Mouse (Mus musculus) hindbrain, embryonic 11.5 days (tissue): ENCODE results near the gene Senp7. TPM values are rescaled to one million over a fixed set of nuclear protein-coding genes. Genes with fewer than 3 reads are reported as not detected.
"Not testable (repeated sequence)": the region's sequence is repeated elsewhere in the genome, so short reads cannot be mapped to it uniquely, and the experiment has no call there.

Source experiments
- ATAC-seq: fragments of 200-750 bp; cut with Nextera tagmentation; 2 replicates; pipeline ENCODE4 v1.8.0; 2017; ENCODE audit warnings: mild to moderate bottlenecking, moderate TSS enrichment, moderate library complexity; ENCODE audit not compliant: low FRiP score
- DNase-seq: peaks from one replicate; pipeline ENCODE4 v3.0.0-alpha.2; 2015; ENCODE audit warnings: low spot score
- H3K27ac ChIP-seq: fragments of 300-500 bp; sonication (generic); 2 replicates; pipeline ENCODE4 v1.5.1; 2014; ENCODE audit warnings: mild to moderate bottlenecking, low read depth, low read length
- H3K27me3 ChIP-seq: fragments of 300-500 bp; sonication (generic); 2 replicates; pipeline ENCODE4 v1.6.1; 2014; ENCODE audit warnings: mild to moderate bottlenecking, low read length, moderate library complexity, mixed read lengths; ENCODE audit not compliant: control insufficient read depth, insufficient read depth
- H3K36me3 ChIP-seq: fragments of 300-500 bp; sonication (generic); 2 replicates; pipeline ENCODE4 v1.6.1; 2014; ENCODE audit warnings: mild to moderate bottlenecking, low read length, moderate library complexity, mixed read lengths; ENCODE audit not compliant: control insufficient read depth, insufficient read depth
- H3K4me1 ChIP-seq: fragments of 300-500 bp; sonication (generic); replicated peaks from 2 replicates; pipeline ENCODE4 v1.6.1; 2014; ENCODE audit warnings: low read length, mixed read lengths; ENCODE audit not compliant: control insufficient read depth, insufficient read depth
- H3K4me2 ChIP-seq: fragments of 300-500 bp; sonication (generic); replicated peaks from 2 replicates; pipeline ENCODE4 v1.6.1; 2014; ENCODE audit warnings: mild to moderate bottlenecking, low read depth, low read length
- H3K4me3 ChIP-seq: fragments of 300-500 bp; sonication (generic); 2 replicates; pipeline ENCODE4 v1.5.1; 2014; ENCODE audit warnings: low read depth, low read length
- H3K9ac ChIP-seq: fragments of 300-500 bp; sonication (generic); 2 replicates; pipeline ENCODE4 v1.6.1; 2014; ENCODE audit warnings: low read depth, low read length
- H3K9me3 ChIP-seq: fragments of 300-500 bp; sonication (generic); 2 replicates; pipeline ENCODE4 v1.6.1; 2016; ENCODE audit warnings: low read length; ENCODE audit not compliant: control insufficient read depth
- WGBS: fragments of 180-500 bp; shearing (Covaris S2); extraction: QIAGEN DNeasy Blood & Tissue Kit; methylation state at CpG from one replicate; pipeline ENCODE4 v1.1.7; 2014; 5-methylcytosine and 5-hydroxymethylcytosine counted together
- polyA plus RNA-seq: library from polyadenylated mRNA; unstranded; fragments of >200 nt; fragmentation: Nextera tagmentation; extraction: Ambion mirVana; gene quantifications from 2 replicates; pipeline ENCODE4 v1.2.1, GENCODE M21; 2014

Gene Senp7
- polyA plus RNA-seq, 1 experiment from 2014 or later = 61.2 TPM

DNA sequence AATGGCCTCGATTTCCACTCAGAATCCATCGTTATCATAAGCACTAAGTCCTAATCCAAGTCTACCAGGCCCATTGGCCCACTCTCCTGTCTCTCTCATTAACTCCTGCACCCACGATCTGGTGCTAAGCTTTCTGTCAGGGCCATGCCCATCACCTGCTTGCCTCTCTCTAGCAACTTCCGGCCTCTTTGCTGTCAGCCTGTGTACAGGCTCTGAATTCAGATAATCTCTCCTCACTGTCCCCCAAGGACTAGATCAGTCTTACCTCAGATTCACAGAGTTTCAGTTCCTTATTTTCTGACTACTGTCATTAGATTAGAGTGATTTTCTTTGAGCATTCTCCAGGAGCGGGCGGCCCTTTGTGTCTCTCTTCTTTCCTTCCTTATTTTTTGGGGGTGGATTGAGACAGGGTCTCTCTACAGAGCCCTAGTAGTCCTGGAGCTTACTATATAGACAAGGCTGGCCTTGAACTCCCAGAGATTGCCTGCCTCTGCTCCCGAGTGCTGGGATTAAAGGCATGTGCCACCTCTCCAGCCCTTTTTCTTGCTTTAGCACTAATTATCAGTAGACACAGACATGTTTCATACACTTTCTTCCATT lies 14.0 kb downstream of the Senp7 start:
- H3K4me3 ChIP-seq = no peak overlapping the region
- ATAC-seq (no peak), DNase-seq (no peak)
- no peaks in the 10 kb centered on the region for H3K9me3 ChIP-seq
- no peaks in the 10 kb centered on the region for H3K4me1 ChIP-seq
- no peak overlapping the region for H3K27ac ChIP-seq
- no peaks in the 10 kb centered on the region for H3K36me3 ChIP-seq
- no peak overlapping the region for H3K4me2 ChIP-seq
- 78% methylated on average over 7 of the region's 7 CpGs for WGBS
- H3K27me3 ChIP-seq = no peaks in the 10 kb centered on the region
- no peak overlapping the region for H3K9ac ChIP-seq

DNA sequence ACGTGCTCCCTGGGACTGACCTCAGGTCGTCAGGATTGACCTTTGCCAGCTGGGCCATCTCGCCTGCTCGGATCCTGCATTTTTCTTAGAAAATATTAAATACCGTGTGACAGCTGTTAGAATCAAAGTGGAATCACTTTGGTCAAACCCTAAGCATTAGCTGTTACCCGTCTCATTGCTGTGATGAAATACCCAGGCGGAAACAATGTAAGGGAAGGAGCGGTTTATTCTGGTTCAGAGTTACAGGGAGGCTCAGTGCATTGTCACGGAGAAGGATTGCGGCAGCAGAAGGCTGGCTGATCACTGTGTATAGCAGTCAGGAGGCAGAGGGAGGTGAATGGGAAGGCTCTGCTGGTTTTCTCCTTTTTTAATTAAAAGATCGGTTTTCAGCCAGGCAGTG lies 14.8 kb downstream of the Senp7 start:
- H3K4me2 ChIP-seq = no peak overlapping the region
- H3K27ac ChIP-seq = no peak overlapping the region
- H3K27me3 ChIP-seq = no peaks in the 10 kb centered on the region
- no peaks in the 10 kb centered on the region for H3K4me1 ChIP-seq
- no peak overlapping the region for H3K4me3 ChIP-seq
- no peak for ATAC-seq
- H3K9ac ChIP-seq = no peak overlapping the region
- DNase-seq = no peak
- H3K9me3 ChIP-seq = no peaks in the 10 kb centered on the region
- 52% methylated on average over 11 of the region's 11 CpGs for WGBS
- no peaks in the 10 kb centered on the region for H3K36me3 ChIP-seq

DNA sequence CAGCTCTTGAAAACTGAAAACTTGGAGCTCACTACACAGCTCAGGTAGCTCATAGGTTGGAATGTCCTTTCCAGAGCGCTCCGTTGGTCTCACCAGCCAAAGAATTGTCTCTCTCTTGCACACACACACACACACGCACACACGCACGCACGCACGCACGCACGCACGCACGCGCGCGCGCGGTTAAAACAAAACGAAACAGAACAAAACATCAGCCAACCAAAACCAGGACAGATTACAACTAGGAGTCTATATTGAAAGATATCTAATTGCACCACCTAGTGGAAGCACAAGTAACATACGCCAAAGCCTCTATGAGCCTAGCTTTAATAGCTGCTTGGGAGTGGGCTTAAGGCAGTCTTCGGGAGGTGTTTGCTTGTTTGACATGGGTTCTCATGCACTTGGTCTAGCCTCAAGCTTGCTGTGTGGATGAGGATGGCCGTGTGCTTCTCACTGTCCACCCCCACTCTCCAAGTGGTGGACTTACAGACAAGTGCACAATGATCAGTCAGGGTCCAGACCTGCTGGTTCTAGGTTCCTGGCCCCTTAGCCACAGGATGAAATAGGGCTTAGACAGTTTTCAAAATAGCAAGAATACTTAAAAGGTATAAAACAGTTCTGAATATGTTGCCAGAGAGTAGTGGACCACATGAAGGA lies 16.3 kb downstream of the Senp7 start:
- H3K27me3 ChIP-seq = no peaks in the 10 kb centered on the region
- H3K27ac ChIP-seq = no peak overlapping the region
- ATAC-seq (peak; percentile 95), DNase-seq (peak; percentile 81)
- H3K36me3 ChIP-seq = no peaks in the 10 kb centered on the region
- H3K9ac ChIP-seq = peak overlapping the region; percentile 54; the same call in 1 of the 2 replicates
- H3K4me1 ChIP-seq = no peaks in the 10 kb centered on the region
- H3K4me3 ChIP-seq = peak overlapping the region; percentile 32
- peak overlapping the region; percentile 39 for H3K4me2 ChIP-seq
- no peaks in the 10 kb centered on the region for H3K9me3 ChIP-seq
- WGBS = 10% methylated on average over 20 of the region's 20 CpGs

DNA sequence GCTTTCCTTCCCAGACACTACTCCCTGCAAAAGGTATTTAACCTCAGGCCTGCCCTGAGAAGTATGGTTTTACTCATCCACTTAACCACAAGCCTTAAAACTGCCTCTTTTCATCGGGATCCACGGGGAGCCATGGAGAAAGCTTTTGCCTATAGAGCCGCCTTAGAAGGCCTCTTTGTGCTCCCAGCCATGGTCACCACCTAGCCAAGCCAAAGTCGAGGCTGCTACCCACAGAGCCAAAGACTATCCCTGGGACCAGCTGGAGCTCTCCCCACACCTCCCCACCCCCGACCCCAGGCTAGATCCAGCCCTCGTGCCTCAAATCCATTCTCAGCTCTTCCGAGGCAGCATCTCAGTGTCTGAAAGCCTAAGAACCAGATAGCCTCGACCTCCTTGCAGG lies 18.0 kb downstream of the Senp7 start:
- Histone ChIP-seq H3K36me3 (no peaks in the 10 kb centered on the region), H3K4me3 (no peak overlapping the region), H3K4me2 (no peak overlapping the region), H3K9ac (no peak overlapping the region), H3K27me3 (no peaks in the 10 kb centered on the region), H3K27ac (no peak overlapping the region), H3K4me1 (no peaks in the 10 kb centered on the region), H3K9me3 (no peaks in the 10 kb centered on the region)
- 58% methylated on average over 8 of the region's 8 CpGs for WGBS
- ATAC-seq (no peak), DNase-seq (no peak)

DNA sequence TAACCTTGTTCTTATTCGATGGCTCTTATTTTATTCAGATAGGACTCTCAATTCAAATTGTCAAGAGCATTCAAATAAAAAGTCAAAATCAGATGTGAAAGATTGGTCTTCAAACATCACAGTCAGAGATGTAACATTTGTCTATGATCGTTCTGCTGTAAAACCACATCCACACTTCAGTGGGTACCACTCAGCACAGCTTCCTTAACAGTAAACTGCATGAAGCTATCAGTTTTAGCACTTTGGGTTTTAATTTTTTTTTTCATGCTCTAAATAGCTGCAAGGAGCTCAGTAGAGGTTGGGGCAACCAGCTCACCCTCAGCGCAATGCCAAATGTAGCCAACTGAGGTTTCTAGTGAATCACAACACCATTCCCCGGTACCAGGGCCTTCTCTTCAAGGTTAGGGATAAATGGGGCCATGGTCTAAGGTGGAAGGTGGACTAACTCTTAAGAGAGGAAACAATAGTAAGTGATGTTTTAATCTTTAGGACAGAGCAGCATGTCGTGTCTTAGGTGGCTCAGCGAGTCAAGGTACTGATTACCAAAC lies 20.5 kb downstream of the Senp7 start:
- Histone ChIP-seq H3K9me3 (no peaks in the 10 kb centered on the region), H3K4me2 (no peak overlapping the region), H3K9ac (no peak overlapping the region), H3K27me3 (no peaks in the 10 kb centered on the region), H3K27ac (no peak overlapping the region), H3K4me3 (no peak overlapping the region), H3K4me1 (no peaks in the 10 kb centered on the region), H3K36me3 (no peaks in the 10 kb centered on the region)
- WGBS = 90% methylated on average over 6 of the region's 6 CpGs
- DNase-seq = no peak
- no peak for ATAC-seq

DNA sequence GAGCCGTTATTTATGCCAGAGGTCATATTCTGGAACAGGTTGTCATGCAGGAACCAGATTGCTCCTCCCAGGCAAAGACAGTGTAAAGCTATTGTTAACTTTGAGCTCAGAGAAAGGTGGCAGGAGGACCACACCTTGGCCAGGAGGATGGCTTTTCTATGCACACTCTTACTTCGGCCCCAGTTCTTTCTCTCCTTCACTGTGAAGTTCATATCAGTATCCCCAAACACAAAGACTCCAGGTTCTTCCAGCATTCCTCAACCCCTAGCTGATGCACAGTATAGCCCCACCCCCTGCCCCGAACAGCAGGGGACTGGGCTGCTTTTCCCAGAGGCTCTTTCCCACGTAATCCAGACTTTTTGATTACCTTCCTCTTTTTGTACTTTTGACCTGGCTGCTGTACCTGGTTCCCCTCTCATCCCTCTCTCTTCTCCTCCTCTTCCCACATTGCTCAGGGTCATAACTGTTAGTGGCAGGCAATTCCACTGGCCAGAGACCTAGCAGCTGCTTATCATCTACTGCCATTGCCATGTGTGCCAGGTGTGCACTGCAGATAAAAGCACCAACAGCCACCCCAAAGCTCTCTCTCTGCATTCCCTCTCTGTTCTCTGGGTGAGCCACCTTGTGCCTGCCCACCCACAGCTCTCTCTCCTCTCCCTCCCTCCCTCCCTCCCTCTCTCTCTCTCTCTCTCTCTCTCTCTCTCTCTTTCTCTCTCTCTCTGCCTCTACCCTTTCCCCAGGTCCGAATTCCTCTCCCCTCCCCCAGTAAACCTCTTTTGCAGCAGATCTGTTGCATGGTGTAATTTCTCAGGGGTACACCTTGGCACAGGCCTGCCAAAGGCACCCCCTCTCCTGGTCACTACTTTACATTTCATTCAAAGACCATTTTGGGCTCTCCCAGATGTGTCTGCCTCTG lies 23.4 kb downstream of the Senp7 start:
- ATAC-seq (no peak), DNase-seq (no peak)
- 43% methylated on average over 5 of the region's 5 CpGs for WGBS

DNA sequence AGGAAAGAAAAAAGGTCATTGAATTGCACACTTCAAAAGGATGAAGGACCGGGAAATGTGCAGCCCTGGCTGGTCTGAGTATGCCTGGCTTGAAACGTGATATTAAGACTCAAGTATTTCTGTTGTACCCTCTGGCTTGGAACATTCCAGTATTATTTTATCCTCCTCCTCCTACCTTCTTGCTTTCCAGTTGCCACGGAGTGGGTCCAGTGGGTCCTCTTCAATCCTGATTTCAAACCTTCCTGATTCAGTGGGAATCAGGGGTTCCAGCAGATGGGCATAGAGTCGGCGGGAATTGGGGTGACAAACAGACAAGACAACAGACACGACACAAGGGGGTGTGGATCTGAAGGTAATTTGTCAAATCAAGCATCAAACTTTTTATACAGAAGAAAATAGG lies 24.4 kb downstream of the Senp7 start:
- no peak overlapping the region for H3K4me2 ChIP-seq
- no peak overlapping the region for H3K9ac ChIP-seq
- no peaks in the 10 kb centered on the region for H3K36me3 ChIP-seq
- DNase-seq (no peak), ATAC-seq (no peak)
- 81% methylated on average over 6 of the region's 6 CpGs for WGBS
- no peaks in the 10 kb centered on the region for H3K9me3 ChIP-seq
- H3K27me3 ChIP-seq = no peaks in the 10 kb centered on the region
- H3K4me3 ChIP-seq = no peak overlapping the region
- H3K4me1 ChIP-seq = no peaks in the 10 kb centered on the region
- H3K27ac ChIP-seq = no peak overlapping the region

More for the DNA sequence above, 23.4 kb downstream of the Senp7 start:
- Histone ChIP-seq H3K27me3 (no peaks in the 10 kb centered on the region), H3K27ac (no peak overlapping the region), H3K4me2 (no peak overlapping the region), H3K4me3 (no peak overlapping the region), H3K9ac (no peak overlapping the region), H3K9me3 (no peaks in the 10 kb centered on the region), H3K36me3 (no peaks in the 10 kb centered on the region), H3K4me1 (no peaks in the 10 kb centered on the region)

DNA sequence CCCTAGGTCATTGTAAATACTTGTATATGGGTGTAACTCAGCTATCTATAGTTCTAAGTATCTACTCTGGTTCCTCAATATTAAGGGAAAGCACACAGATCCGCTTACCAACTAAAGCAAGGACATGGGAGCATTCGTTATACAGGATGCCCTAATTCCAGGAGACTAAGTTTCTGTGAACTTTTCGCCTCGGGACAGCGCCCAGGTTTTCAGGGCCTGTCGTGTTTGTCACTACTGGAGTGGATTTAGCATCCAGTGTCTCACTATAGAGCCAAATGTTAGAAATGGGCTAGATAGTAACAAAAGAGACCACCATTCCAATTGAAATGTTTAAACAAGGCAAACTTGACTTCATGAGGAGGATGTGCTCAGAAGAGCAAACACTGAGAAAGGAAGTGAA lies 25.0 kb downstream of the Senp7 start:
- DNase-seq = not testable (repeated sequence)
- WGBS = 91% methylated on average over 6 of the region's 6 CpGs

More for the DNA sequence above, 25.0 kb downstream of the Senp7 start:
- not testable (repeated sequence) for ATAC-seq, H3K4me2 ChIP-seq, H3K4me3 ChIP-seq, H3K9me3 ChIP-seq, H3K9ac ChIP-seq, H3K4me1 ChIP-seq, H3K36me3 ChIP-seq, H3K27me3 ChIP-seq, H3K27ac ChIP-seq
